Mouse (Mus musculus): ENCODE measurements at regions not wholly inside any gene's neighbourhood (a gene's known extent, or its start where the extent isn't known, plus 50 kb on each side); places are given as distances from the start of the nearest gene placed in this dataset.

DNA sequence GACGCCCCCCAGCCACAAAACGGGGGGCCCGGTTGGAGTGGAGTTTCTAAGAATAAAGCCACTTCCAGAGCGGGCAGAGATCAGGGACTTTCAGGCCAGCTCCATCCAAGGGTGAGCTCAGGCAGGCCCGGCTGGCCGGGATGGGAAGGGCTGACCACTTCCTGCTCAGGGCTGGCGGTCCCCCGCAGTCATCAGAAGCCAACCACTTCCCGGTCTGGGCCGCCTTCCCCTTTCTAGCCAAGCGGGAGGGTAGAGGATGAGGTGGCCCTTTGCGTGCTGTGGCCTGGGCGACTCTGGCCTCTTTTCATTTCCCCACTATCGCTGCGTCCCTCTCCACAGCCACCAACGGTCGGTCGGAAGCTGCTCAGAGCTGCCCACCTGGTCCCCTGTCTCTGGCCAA is 50.6 kb upstream of the Runx3 start:
- no peak for ATAC-seq (replicated peaks; ENCODE audit: low FRiP score, low TSS enrichment, poor library complexity, severe bottlenecking)
